Mouse (Mus musculus): ENCODE results near the gene Cwh43.
A peak's percentile ranks its signal among the peaks of the same experiment; 100 is the strongest.

The Cwh43 gene

DNA sequence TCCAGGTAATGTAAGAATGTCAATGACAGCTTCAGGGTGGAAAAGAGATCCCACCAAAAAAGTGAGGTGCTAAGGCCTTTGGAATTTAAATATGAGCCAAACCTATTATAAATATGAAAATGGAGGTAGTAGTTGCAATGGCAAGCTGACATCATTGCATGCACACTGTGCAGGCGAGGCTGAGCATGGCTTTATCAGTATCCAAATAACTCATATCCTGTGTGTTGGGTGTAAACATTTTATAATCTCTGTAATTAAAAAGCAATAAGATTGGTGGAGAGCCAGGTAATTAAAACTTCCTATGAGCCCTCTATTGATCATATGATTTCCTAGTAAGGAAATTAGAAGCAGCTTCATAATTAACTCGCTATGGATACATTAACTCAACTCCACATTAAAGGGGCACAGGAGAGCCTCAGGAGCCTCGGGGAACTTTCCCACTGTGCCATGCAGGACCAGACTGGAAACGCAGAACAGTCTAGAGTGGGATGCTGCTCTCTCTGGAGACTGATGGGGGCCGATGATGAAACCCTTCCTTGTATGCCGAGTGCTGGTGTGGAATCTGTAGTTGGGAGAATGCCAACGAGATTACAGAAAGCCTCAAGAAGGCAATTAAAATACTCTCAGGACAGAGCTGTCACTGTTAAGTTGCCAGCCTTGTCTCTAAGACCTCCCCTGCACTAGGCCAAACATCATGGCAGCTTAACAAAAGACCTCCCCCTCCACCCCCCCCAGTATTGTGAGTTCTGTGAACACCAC, 5.9 kb upstream of the Cwh43 start:
- DNase-seq (ENCODE audit: low read depth, low spot score), result peak; percentile 50

DNA sequence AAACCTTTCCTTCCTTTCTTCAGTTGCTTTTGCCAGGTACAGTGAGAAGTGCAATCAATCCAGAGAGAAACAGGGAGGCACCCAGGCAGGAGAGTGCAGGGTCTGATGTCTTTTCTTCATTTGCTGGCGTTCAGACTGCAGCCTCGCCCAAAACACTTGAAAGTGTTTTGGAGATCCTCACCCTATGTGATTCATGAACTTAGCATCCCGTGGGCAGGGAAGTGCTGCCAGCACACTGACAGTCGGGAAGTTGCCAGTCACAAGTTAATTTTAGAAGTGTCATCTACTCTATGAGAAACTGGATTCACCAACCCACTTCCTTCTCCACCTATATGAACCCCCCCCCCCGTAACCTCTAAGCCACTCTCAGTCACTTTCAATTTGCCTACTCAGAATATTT, 4.5 kb upstream of the Cwh43 start:
- DNase-seq (ENCODE audit: low read depth, low spot score), result peak; percentile 73

- no peak for DNase-seq (ENCODE audit: low read depth, low spot score)
Observed at GRCm38 (mm10) chr5:73402911-73403310, 3.0 kb upstream of the Cwh43 start.

GRCm38 (mm10) chr5:73403311-73404068, 2.4 kb upstream of the Cwh43 start:
- DNase-seq (ENCODE audit: low read depth, low spot score), result no peak

- no peak for DNase-seq (ENCODE audit: low read depth, low spot score)
Observed at GRCm38 (mm10) chr5:73404790-73405189, 1.1 kb upstream of the Cwh43 start.

- peak; percentile 76 for DNase-seq (ENCODE audit: low read depth, low spot score)
Observed at GRCm38 (mm10) chr5:73406861-73407260, 986 bp downstream of the Cwh43 start.

- no peak for DNase-seq (ENCODE audit: low read depth, low spot score)
Observed at GRCm38 (mm10) chr5:73409970-73410369, 4.1 kb downstream of the Cwh43 start.

DNA sequence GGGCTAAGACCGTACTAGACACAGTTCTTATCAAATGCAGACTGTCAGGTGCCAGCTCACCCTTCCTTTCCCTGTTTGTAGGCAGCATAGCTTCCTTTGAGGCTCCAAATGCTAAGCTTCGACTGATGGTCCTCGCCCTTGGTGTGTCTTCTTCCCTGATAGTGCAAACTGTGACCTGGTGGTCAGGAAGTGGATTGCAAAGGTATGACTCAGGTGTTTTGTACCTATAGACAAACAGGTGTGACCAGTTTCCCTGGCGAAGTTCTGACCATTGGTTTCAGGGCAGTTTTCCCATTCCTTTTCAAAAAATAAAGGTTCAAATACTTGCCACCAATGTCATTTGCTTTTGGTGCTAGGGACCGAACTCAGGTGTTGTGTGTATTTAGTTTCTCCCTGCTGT, 5.9 kb downstream of the Cwh43 start:
- DNase-seq (ENCODE audit: low read depth, low spot score), result no peak

DNA sequence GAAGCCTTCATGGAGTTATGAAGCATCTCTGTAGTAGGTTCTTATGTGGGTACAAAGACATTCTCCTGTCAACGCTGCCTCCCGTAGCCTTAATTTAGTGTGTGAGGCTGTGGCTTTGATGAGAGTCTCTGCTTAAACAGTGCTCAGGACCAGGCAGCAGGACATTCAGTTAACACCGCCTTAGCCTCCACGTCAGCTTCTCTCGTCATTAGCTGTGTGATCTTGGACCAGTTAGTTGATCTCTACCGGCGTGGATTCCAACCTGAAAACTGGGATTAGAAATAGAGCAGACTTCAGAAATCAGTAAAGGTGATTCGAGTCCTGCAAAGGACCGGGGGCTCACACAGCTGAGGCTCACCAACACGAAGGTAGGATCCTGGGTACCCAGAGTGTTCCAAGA, 8.3 kb downstream of the Cwh43 start:
- no peak for DNase-seq (ENCODE audit: low read depth, low spot score)

- no peak for DNase-seq (ENCODE audit: low read depth, low spot score)
Observed at GRCm38 (mm10) chr5:73419045-73419695, 13.3 kb downstream of the Cwh43 start.

GRCm38 (mm10) chr5:73426824-73427223, 20.9 kb downstream of the Cwh43 start:
- no peak for DNase-seq (ENCODE audit: low read depth, low spot score)

- peak; percentile 84 for DNase-seq (ENCODE audit: low read depth, low spot score)
Observed at GRCm38 (mm10) chr5:73431581-73431980, 25.7 kb downstream of the Cwh43 start.

- no peak for DNase-seq (ENCODE audit: low read depth, low spot score)
Observed at GRCm38 (mm10) chr5:73432805-73433204, 26.9 kb downstream of the Cwh43 start.

DNA sequence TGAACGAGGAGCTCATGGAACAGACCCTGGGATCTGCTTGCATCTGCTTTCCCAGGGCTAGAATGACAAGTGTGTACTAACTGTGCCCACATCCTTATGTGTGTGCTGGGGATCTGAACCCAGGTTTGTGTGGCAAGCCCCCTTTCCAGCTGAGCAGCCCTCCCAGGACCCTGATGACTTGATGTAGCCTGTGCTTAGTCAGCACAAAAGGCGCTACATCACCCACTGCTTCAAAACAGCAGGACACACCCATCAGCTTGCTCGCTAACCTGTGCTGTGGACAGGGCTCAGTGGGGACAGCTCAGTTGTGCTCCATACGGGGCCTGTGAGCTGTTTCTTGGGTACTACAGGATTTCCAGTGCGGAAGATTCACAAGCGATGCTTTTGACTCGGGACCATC, 28.9 kb downstream of the Cwh43 start:
- no peak for DNase-seq (ENCODE audit: low read depth, low spot score)

- no peak for DNase-seq (ENCODE audit: low read depth, low spot score)
Observed at GRCm38 (mm10) chr5:73442176-73442575, 36.3 kb downstream of the Cwh43 start.

DNA sequence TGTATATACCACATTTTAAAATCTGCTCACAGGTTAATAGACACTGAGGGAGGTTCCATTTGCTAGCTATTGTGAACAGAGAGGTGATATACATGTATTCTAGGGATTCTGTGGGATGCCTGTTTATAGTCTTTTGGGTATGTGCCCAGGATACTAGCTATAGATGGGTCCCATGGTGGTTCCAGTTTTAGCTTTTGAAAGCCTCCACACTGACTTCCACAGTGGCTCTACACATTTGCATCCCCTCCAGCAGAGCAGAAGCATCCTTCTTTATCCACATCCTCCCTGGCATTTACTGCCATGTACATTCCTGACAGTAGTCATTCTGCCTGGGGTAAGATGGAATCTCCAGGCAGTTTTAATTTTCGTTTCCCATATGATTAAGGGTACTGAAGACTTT, 44.4 kb downstream of the Cwh43 start:
- peak; percentile 37 for DNase-seq (ENCODE audit: low read depth, low spot score)

DNA sequence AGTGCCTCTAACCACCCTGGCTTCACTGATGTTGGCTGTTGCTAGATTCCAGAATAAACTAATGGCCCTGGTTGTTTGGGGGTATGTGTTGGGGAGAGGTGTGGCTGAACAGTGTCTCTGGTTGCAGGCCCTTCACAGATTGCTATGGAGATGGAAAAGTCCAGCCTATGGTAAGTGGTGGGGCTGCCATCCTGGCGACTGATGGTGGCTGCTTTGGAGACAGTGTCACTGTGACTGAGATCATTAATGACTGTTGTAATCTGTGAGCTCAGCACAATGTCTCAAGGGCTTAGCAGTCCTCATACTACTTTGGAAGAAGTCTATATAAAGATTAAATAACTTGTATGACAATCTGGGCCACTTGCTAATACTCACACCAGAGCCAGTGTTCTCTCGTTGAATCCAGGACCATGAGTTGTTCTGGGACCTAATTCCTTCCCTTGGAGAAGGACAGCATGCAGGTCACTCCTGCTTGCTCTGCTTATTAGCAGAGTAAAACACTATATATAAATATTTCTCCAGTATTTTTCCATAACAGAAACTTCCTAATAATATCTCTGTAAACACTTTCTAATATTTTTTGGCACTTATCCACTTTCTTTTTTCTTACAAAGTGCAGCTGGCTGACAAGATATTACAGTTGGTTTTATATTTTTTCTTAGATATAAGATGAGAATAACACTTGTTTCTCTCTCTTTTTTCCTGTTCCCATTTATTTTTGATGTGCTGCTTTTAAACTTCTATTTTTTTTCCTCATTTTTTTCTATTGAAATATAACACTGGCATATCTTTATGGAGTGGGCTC, 48.8 kb downstream of the Cwh43 start:
- DNase-seq (ENCODE audit: low read depth, low spot score), result no peak

DNA sequence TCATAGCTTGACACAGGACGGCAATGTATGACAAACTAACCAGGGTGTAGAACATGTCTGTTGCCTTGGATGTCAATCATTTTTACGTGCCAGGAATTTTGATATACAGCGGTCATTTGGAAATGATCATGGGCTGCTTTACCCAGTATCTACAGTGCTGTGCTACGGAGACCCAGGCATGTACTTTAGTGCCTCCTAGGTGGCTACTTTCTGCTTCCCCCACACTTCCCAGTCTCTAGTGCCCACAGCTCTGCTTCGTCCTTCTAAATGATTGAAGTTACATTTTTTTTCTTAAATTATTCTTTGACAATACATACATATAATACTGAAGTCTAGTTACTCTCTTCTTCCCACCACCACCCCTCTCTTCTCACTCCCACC, 49.4 kb downstream of the Cwh43 start:
- no peak for DNase-seq (ENCODE audit: low read depth, low spot score)

GRCm38 (mm10) chr5:73468462-73469433, 62.9 kb downstream of the Cwh43 start:
- no peak for DNase-seq (ENCODE audit: low read depth, low spot score)

All from brain, adult 2 months (tissue).